Mouse (Mus musculus) splenic B cell, adult 2 months (primary cell): ENCODE results near the gene Daglb.

ENCODE experiments used
- DNase-seq: peaks from one replicate; pipeline ENCODE4 v3.0.0-alpha.2; 2011; ENCODE audit warnings: low read depth, low spot score
- H3K27me3 ChIP-seq: 2 replicates; pipeline ENCODE4 v1.6.1; 2012; ENCODE audit warnings: mild to moderate bottlenecking, low read length, moderate library complexity, mixed read lengths; ENCODE audit not compliant: control insufficient read depth, poor library complexity, insufficient read depth, severe bottlenecking
- H3K36me3 ChIP-seq: 2 replicates; pipeline ENCODE4 v1.6.1; 2012; ENCODE audit warnings: mild to moderate bottlenecking, low read length, moderate library complexity, mixed read lengths; ENCODE audit not compliant: control insufficient read depth, poor library complexity, insufficient read depth, severe bottlenecking

Gene Daglb

GRCm38 (mm10) chr5:143471165-143471546 lies 6.8 kb downstream of the Daglb start:
- H3K36me3 ChIP-seq: peaks cover 5% of the 10 kb centered on the region
- no peak for DNase-seq
- no peaks in the 10 kb centered on the region for H3K27me3 ChIP-seq

GRCm38 (mm10) chr5:143471953-143472618 lies 7.7 kb downstream of the Daglb start:
- Histone ChIP-seq H3K27me3 (no peaks in the 10 kb centered on the region), H3K36me3 (peaks cover 5% of the 10 kb centered on the region)
- no peak for DNase-seq

- no peak for DNase-seq
- Histone ChIP-seq H3K27me3 (no peaks in the 10 kb centered on the region), H3K36me3 (peaks cover 8% of the 10 kb centered on the region)
Observed at GRCm38 (mm10) chr5:143475153-143475844, 10.9 kb downstream of the Daglb start.

- DNase-seq: no peak
- H3K27me3 ChIP-seq: no peaks in the 10 kb centered on the region
Observed at GRCm38 (mm10) chr5:143476013-143476412, 11.6 kb downstream of the Daglb start.

GRCm38 (mm10) chr5:143477901-143478300 lies 13.5 kb downstream of the Daglb start:
- DNase-seq: no peak
- H3K36me3 ChIP-seq: peaks cover 15% of the 10 kb centered on the region
- no peaks in the 10 kb centered on the region for H3K27me3 ChIP-seq

More at GRCm38 (mm10) chr5:143476013-143476412, 11.6 kb downstream of the Daglb start:
- peaks cover 11% of the 10 kb centered on the region for H3K36me3 ChIP-seq

GRCm38 (mm10) chr5:143484955-143485354 lies 20.6 kb downstream of the Daglb start:
- H3K36me3 ChIP-seq: peaks cover 9% of the 10 kb centered on the region
- no peak for DNase-seq

GRCm38 (mm10) chr5:143487193-143487592 lies 22.8 kb downstream of the Daglb start:
- DNase-seq: no peak
- no peaks in the 10 kb centered on the region for H3K27me3 ChIP-seq
- H3K36me3 ChIP-seq: peaks cover 6% of the 10 kb centered on the region; the same call in 1 of the 2 replicates

More at GRCm38 (mm10) chr5:143484955-143485354, 20.6 kb downstream of the Daglb start:
- H3K27me3 ChIP-seq: no peaks in the 10 kb centered on the region

- Histone ChIP-seq H3K36me3 (peaks cover 2% of the 10 kb centered on the region; the same call in 1 of the 2 replicates), H3K27me3 (no peaks in the 10 kb centered on the region)
- no peak for DNase-seq
Observed at GRCm38 (mm10) chr5:143487998-143488397, 23.6 kb downstream of the Daglb start.

GRCm38 (mm10) chr5:143489749-143490342 lies 25.5 kb downstream of the Daglb start:
- Histone ChIP-seq H3K27me3 (no peaks in the 10 kb centered on the region), H3K36me3 (peaks cover 6% of the 10 kb centered on the region; the same call in 1 of the 2 replicates)
- no peak for DNase-seq

- DNase-seq: peak; percentile 16
- H3K27me3 ChIP-seq: no peaks in the 10 kb centered on the region
- peaks cover 6% of the 10 kb centered on the region; the same call in 1 of the 2 replicates for H3K36me3 ChIP-seq
Observed at GRCm38 (mm10) chr5:143491736-143492135, 27.4 kb downstream of the Daglb start.

- H3K36me3 ChIP-seq: 0 out of 2 replicates have a peak, but pooled peaks cover 3% of the 10 kb centered on the region
Observed at GRCm38 (mm10) chr5:143493163-143493562, 28.8 kb downstream of the Daglb start.

GRCm38 (mm10) chr5:143495708-143496107 lies 31.3 kb downstream of the Daglb start:
- Histone ChIP-seq H3K27me3 (no peaks in the 10 kb centered on the region), H3K36me3 (0 out of 2 replicates have a peak, but pooled peaks cover 3% of the 10 kb centered on the region)
- DNase-seq: no peak

More at GRCm38 (mm10) chr5:143493163-143493562, 28.8 kb downstream of the Daglb start:
- no peak for DNase-seq
- no peaks in the 10 kb centered on the region for H3K27me3 ChIP-seq

- peaks cover 5% of the 10 kb centered on the region; the same call in 1 of the 2 replicates for H3K36me3 ChIP-seq
- no peaks in the 10 kb centered on the region for H3K27me3 ChIP-seq
- no peak for DNase-seq
Observed at GRCm38 (mm10) chr5:143497451-143497850, 33.1 kb downstream of the Daglb start.

- peaks cover 9% of the 10 kb centered on the region for H3K36me3 ChIP-seq
- DNase-seq: no peak
Observed at GRCm38 (mm10) chr5:143499197-143499596, 34.8 kb downstream of the Daglb start.

GRCm38 (mm10) chr5:143499686-143500085 lies 35.3 kb downstream of the Daglb start:
- Histone ChIP-seq H3K27me3 (no peaks in the 10 kb centered on the region), H3K36me3 (peaks cover 6% of the 10 kb centered on the region)
- peak; percentile 38 for DNase-seq

More at GRCm38 (mm10) chr5:143499197-143499596, 34.8 kb downstream of the Daglb start:
- no peaks in the 10 kb centered on the region for H3K27me3 ChIP-seq
